Mouse (Mus musculus) E14TG2a.4 (cell line): ENCODE results near the gene Olfr172.

Source experiments
- CTCF ChIP-seq: conservative IDR thresholded peaks from 2 replicates; pipeline ENCODE4 v1.5.1; 2014; ENCODE audit warnings: low read length
- NANOG ChIP-seq: IDR thresholded peaks from 2 replicates; pipeline ENCODE4 v1.6.1; 2014; ENCODE audit warnings: borderline replicate concordance, low read length, mixed read lengths
- POU5F1 ChIP-seq: IDR thresholded peaks from 2 replicates; pipeline ENCODE4 v1.6.1; 2014; ENCODE audit warnings: low read length, borderline replicate concordance

GRCm38 (mm10) chr16:58712221-58712620 lies 50.8 kb downstream of the Olfr172 start:
- TF ChIP-seq CTCF, result no peak
- TF ChIP-seq POU5F1, result no peak
- no peak for TF ChIP-seq NANOG
